Mouse (Mus musculus) limb, embryonic 10.5 days (tissue): ENCODE measurements around the gene Car1. TPM values are rescaled to one million over a fixed set of nuclear protein-coding genes. Genes with fewer than 3 reads are reported as not detected.
"Not testable (repeated sequence)": the region's sequence is repeated elsewhere in the genome, so short reads cannot be mapped to it uniquely, and the experiment has no call there.

Experiments used
- DNase-seq: peaks from one replicate; pipeline ENCODE4 v3.0.0-alpha.2; 2017; ENCODE audit warnings: low spot score
- H3K27ac ChIP-seq: fragments of 300-500 bp; sonication (generic); 2 replicates; pipeline ENCODE4 v1.5.1; 2016; ENCODE audit warnings: mild to moderate bottlenecking
- H3K27me3 ChIP-seq: fragments of 300-500 bp; sonication (generic); 2 replicates; pipeline ENCODE4 v1.6.1; 2016; ENCODE audit warnings: low read depth, mild to moderate bottlenecking; ENCODE audit not compliant: poor library complexity, severe bottlenecking
- H3K36me3 ChIP-seq: fragments of 300-500 bp; sonication (generic); 2 replicates; pipeline ENCODE4 v1.6.1; 2016; ENCODE audit warnings: mild to moderate bottlenecking, moderate library complexity
- H3K4me1 ChIP-seq: fragments of 300-500 bp; sonication (generic); 2 replicates; pipeline ENCODE4 v1.6.1; 2016
- H3K4me3 ChIP-seq: fragments of 300-500 bp; sonication (generic); 2 replicates; pipeline ENCODE4 v1.5.1; 2016; ENCODE audit warnings: mild to moderate bottlenecking, moderate library complexity
- H3K9me3 ChIP-seq: fragments of 300-500 bp; sonication (generic); replicated peaks from 2 replicates; pipeline ENCODE4 v1.6.1; 2016; ENCODE audit warnings: mild to moderate bottlenecking
- WGBS: fragments of 180-500 bp; shearing (Covaris S2); methylation state at CpG from one replicate; pipeline ENCODE4 v1.1.7; 2016; 5-methylcytosine and 5-hydroxymethylcytosine counted together
- polyA plus RNA-seq: library from polyadenylated mRNA; unstranded; fragments of >200 nt; fragmentation: Nextera tagmentation; extraction: Ambion mirVana; gene quantifications from 2 replicates; pipeline ENCODE4 v1.2.1, GENCODE M21; 2016

The Car1 gene
- polyA plus RNA-seq, 1 experiment from 2014 or later: not detected

DNA sequence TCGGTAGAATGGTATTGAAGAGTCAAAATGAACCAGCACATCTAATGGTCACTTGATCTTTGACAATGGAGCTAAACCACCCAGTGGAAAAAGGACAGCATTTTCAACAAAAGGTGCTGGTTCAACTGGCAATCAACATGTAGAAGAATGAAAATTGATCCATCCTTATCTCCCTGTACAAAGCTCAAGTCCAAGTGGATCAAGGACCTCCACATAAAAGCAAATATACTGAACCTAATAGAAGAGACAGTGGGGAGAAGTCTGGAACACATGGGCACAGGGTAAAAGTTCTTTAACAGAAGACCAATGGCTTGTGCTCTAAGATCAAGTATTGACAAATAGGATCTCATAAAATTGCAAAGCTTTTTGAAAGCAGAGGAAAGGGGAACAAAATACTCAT is 33.6 kb downstream of the Car1 start:
- DNase-seq, H3K9me3 ChIP-seq, H3K4me3 ChIP-seq, H3K27ac ChIP-seq, H3K4me1 ChIP-seq, H3K36me3 ChIP-seq, H3K27me3 ChIP-seq: not testable (repeated sequence)
- 87% methylated on average over 1 of the region's 1 CpGs for whole genome bisulfite sequencing

DNA sequence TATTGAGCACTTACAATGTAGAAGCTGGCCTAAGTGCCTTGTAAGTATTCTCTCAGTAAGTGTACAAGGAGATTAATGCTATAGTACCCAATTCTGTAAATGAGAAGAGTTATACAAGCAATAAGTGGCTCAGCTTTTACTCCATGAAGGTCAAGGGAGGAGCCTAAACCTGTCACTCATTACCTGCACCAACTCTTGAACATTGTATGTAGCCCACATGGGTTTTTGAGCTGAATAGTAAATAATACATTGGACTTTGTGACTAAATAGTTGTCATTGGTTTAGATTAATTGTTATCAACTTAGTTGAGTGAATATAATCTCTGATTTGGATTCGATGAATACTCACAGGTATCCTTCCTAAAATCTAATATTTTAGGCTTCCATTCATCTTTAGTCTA is 35.7 kb downstream of the Car1 start:
- H3K27me3 ChIP-seq, H3K9me3 ChIP-seq, DNase-seq, H3K4me3 ChIP-seq, H3K4me1 ChIP-seq, H3K27ac ChIP-seq, H3K36me3 ChIP-seq: not testable (repeated sequence)
- 95% methylated on average over 1 of the region's 1 CpGs for WGBS

DNA sequence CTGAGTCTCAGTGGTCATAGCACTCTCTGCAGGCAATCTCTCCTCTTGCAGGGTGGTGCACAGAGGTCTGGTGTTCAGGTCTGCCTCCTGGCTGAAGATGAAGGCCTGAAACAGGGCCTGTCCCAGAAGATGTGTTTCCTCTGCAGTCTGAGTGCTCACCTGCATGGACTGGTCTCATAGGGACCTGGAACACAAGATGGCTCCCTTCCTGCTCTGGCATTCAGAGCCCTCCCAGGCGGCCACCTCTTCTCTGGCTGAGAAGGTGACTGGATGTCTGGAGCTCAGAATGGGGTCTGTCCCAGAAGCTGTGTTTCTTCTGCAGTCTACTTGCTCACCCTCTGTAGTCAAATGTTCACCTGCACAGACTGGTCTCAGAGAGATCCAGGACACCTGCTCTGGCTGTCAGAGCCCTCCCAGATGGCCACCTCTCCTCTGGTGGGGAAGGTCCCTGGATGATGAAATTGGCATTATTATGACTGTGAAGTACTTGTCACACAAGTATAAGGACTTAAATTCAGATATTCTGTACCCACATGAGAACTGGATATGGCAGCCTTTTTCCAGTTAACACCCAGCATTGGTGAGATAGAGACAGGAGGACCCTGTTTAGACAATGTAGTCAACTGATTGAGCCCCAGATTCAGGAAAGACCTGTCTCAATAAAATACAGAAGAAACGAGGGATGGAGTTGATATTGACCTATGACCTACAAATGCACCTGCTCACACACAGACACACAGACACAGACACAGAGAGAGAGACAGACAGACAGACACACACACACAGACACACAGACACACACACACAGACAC is 43.2 kb downstream of the Car1 start:
- Histone ChIP-seq H3K27ac (no peak overlapping the region), H3K4me1 (no peaks in the 10 kb centered on the region), H3K4me3 (no peak overlapping the region), H3K36me3 (no peaks in the 10 kb centered on the region), H3K9me3 (no peaks in the 10 kb centered on the region), H3K27me3 (no peaks in the 10 kb centered on the region)
- 76% methylated on average over 2 of the region's 2 CpGs for WGBS
- no peak for DNase-seq

DNA sequence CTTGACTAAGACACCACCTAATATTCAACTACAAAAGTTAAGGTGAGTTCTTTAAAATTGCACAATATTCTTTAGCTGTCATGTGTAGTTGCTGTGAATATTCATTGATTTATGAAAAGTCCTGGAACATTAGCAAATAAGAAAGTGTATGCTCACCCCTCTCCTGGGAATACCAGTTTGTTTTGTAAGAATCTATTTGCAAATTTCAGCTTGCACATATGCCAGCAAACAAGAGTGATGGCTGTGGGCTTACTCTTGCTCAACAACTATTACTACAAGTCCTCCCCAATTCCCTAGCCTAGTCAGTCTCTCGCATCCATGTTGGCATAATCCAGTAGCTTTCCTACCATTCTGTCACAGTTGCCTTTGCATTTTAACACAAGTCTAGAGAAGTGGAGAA is 52.5 kb downstream of the Car1 start:
- Histone ChIP-seq H3K27ac (no peak overlapping the region), H3K27me3 (no peaks in the 10 kb centered on the region), H3K9me3 (no peaks in the 10 kb centered on the region), H3K4me1 (no peaks in the 10 kb centered on the region), H3K4me3 (no peak overlapping the region), H3K36me3 (no peaks in the 10 kb centered on the region)
- WGBS: 95% methylated on average over 1 of the region's 1 CpGs
- no peak for DNase-seq

DNA sequence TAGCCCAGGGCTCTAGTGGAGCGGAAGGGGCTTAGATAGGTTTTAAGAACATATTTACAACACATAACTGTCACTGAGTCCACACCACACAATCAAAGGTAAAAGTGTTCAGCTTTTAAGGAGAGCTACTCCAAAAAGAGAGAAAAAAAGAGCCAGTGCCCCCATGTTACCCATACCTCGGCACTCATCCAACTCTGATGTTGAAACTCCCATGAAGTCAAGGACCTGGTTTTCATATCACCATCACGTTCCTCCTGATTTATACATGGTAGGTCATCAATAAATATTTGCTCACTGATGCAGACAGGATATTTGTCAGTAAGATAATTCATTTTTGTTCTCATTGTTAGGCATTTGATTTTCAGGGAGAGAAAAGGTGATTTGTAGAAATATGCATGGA is 62.1 kb downstream of the Car1 start:
- no peak overlapping the region for H3K4me3 ChIP-seq
- DNase-seq: no peak
- H3K4me1 ChIP-seq: no peaks in the 10 kb centered on the region
- H3K9me3 ChIP-seq: no peaks in the 10 kb centered on the region
- no peaks in the 10 kb centered on the region for H3K27me3 ChIP-seq
- 85% methylated on average over 3 of the region's 3 CpGs for WGBS
- H3K36me3 ChIP-seq: no peaks in the 10 kb centered on the region
- H3K27ac ChIP-seq: no peak overlapping the region

DNA sequence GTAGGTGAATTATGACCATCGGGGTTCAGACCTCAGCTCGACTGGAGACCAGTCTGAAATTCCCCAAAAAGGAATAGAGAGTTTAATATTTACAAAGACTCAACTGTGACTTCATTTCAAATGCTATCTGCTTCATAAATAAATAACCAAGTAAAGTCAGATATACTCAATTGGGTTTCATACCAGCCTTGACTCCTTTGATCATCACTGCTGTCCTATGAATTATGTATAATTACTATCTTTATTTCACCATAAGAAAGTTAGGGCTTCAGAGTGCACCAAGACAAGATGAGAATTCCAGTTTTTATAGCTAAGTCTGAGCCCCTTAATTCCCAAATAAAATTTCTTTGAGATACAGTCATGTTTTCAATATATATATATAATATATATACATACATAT is 69.9 kb downstream of the Car1 start:
- WGBS: 78% methylated on average over 2 of the region's 2 CpGs
- no peaks in the 10 kb centered on the region for H3K27me3 ChIP-seq
- no peaks in the 10 kb centered on the region for H3K36me3 ChIP-seq
- DNase-seq: no peak
- H3K27ac ChIP-seq: no peak overlapping the region
- no peaks in the 10 kb centered on the region for H3K9me3 ChIP-seq
- H3K4me1 ChIP-seq: no peaks in the 10 kb centered on the region
- H3K4me3 ChIP-seq: no peak overlapping the region

DNA sequence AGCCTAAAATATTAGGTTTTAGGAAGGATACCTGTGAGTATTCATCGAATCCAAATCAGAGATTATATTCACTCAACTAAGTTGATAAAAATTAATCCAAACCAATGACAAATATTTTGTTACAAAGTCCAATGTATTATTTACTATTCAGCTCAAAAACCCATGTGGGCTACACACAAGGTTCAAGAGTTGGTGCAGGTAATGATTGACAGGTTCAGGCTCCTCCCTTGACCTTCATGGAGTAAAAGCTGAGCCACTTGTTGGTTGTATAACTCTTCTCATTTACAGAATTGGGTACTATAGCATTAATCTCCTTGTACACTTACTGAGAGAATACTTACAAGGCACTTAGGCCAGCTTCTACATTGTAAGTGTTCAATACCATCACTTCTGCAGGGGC is 80.7 kb downstream of the Car1 start:
- H3K27me3 ChIP-seq, H3K4me1 ChIP-seq, DNase-seq, H3K36me3 ChIP-seq, H3K4me3 ChIP-seq, H3K9me3 ChIP-seq, H3K27ac ChIP-seq: not testable (repeated sequence)
- 87% methylated on average over 1 of the region's 1 CpGs for WGBS

DNA sequence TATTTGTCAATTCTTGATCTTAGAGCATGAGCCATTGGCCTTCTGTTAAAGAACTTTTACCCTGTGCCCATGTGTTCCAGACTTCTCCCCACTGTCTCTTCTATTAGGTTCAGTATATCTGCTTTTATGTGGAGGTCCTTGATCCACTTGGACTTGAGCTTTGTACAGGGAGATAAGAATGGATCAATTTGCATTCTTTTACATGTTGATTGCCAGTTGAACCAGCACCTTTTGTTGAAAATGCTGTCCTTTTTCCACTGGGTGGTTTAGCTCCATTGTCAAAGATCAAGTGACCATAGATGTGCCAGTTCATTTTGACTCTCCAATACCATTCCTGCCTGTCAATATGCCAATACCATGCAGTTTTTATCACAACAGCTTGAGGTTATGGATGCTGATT is 82.7 kb downstream of the Car1 start:
- H3K9me3 ChIP-seq, H3K4me3 ChIP-seq, DNase-seq, H3K36me3 ChIP-seq, H3K27me3 ChIP-seq, H3K27ac ChIP-seq, H3K4me1 ChIP-seq: not testable (repeated sequence)

Other genes with a start within 250 kb of the Car1 start
- gene 1810022K09Rik, start 197.1 kb downstream of the Car1 start, polyA plus RNA-seq: 416 and 454 TPM in 2 replicates
- 3.6 and 3.9 TPM in 2 replicates for gene Car13, start 166.6 kb downstream of the Car1 start, polyA plus RNA-seq
- gene Car3, start 55.1 kb upstream of the Car1 start, polyA plus RNA-seq: 1.6 and 2.1 TPM in 2 replicates
- gene Car2, start 77.9 kb upstream of the Car1 start, polyA plus RNA-seq: 65.2 and 70.5 TPM in 2 replicates